Mouse (Mus musculus) megakaryocyte, embryonic 14.5 days (primary cell): ENCODE measurements at regions not wholly inside any gene's neighbourhood (a gene's known extent, or its start where the extent isn't known, plus 50 kb on each side); places are given as distances from the start of the nearest gene placed in this dataset.

ENCODE experiments used
- FLI1 ChIP-seq: IDR thresholded peaks from 2 replicates; pipeline ENCODE4 v1.6.1; 2012; ENCODE audit warnings: low read length, inconsistent platforms, mixed read lengths
- GATA1 ChIP-seq: IDR thresholded peaks from 3 replicates; pipeline ENCODE4 v1.6.1; 2012; ENCODE audit warnings: mixed read lengths, low read length, inconsistent platforms, borderline replicate concordance

DNA sequence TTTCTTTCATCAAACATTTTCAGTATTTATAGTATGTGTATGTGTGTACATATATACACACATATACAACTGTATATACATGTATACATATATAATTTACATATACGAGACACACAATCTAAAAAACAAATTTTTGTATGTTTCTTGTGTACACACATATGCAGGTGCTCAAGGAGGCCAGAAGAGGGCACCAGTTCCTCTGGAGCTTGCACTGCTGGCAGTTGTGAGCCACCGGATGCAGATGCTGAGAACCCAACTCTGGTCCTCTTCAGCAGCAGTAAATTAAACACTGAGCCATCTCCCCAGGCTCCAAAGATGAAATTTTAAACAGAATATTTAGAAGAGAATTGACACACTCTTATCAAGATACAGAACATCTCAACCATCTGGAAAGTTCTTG is 67.4 kb upstream of the Stard3nl start:
- TF ChIP-seq GATA1 (no peak), FLI1 (no peak)
